Comparison of ENCODE assay signal across 11 mouse cellular contexts in genomic region chr17:28031281-28031941, GRCm38 (mm10). TPM values are rescaled to one million over a fixed set of nuclear protein-coding genes. Genes with fewer than 3 reads are reported as not detected.
DNase-seq lines count a peak whose midpoint lies in the region; ATAC-seq and TF ChIP-seq lines count a peak whose summit lies in the region.
"Had no signal": no experiment of that assay in that cellular context is flagged by ENCODE, and none has a peak within 500 bp of the region (broad histone marks: within the 10 kb centered on the region; RNA-seq: fewer than 3 reads in every experiment).

No protein-coding gene starts in this region.

- no peak for ATAC-seq in heart, embryonic 11.5 days (replicated peaks; ENCODE audit: insufficient number of reproducible peaks, low FRiP score, low TSS enrichment)
- no peak for ATAC-seq in midbrain, postnatal 0 days (ENCODE audit: low FRiP score)
- peak; percentile 81 for ATAC-seq in liver, postnatal 0 days
- ATAC-seq in monocyte, adult 5-6 weeks (replicated peaks; ENCODE audit: insufficient number of reproducible peaks, low FRiP score, low TSS enrichment, poor library complexity, severe bottlenecking), result no peak
- ATAC-seq: inflammation-experienced regulatory T-cells, adult 6 months had no signal

- no peak overlapping the region for H3K27ac ChIP-seq in heart, embryonic 11.5 days (ENCODE audit: low read depth, low read length)
- H3K27ac ChIP-seq in midbrain, embryonic 10.5 days (replicated peaks), result peak overlapping the region; percentile 73
- no peak overlapping the region for H3K27ac ChIP-seq in midbrain, postnatal 0 days (ENCODE audit: low read depth, low read length)
- no peak overlapping the region for H3K27ac ChIP-seq in liver, postnatal 0 days (ENCODE audit: low read depth)

- TF ChIP-seq EP300 in liver, postnatal 0 days (IDR thresholded peaks at IDR 0.05; ENCODE audit: low read depth), result no peak

- no peaks in the 10 kb centered on the region for H3K27me3 ChIP-seq in heart, embryonic 11.5 days (ENCODE audit: control insufficient read depth, insufficient read depth, low read length)
- no peaks in the 10 kb centered on the region for H3K27me3 ChIP-seq in midbrain, embryonic 10.5 days (ENCODE audit: low read depth, poor library complexity, severe bottlenecking)
- no peaks in the 10 kb centered on the region for H3K27me3 ChIP-seq in midbrain, postnatal 0 days (ENCODE audit: insufficient read depth, low read length)
- H3K27me3 ChIP-seq in liver, postnatal 0 days (ENCODE audit: insufficient read depth, low read length), result no peaks in the 10 kb centered on the region

- no peaks in the 10 kb centered on the region for H3K9me3 ChIP-seq in heart, embryonic 11.5 days (replicated peaks; ENCODE audit: control insufficient read depth, low read length)
- H3K9me3 ChIP-seq in midbrain, embryonic 10.5 days (replicated peaks), result no peaks in the 10 kb centered on the region
- H3K9me3 ChIP-seq in midbrain, postnatal 0 days (ENCODE audit: low read length), result no peaks in the 10 kb centered on the region
- H3K9me3 ChIP-seq in liver, postnatal 0 days (ENCODE audit: low read length), result no peaks in the 10 kb centered on the region

- H3K4me2 ChIP-seq in heart, embryonic 11.5 days, result no peak overlapping the region
- H3K4me2 ChIP-seq in midbrain, postnatal 0 days (ENCODE audit: low read depth, low read length, poor library complexity, severe bottlenecking), result no peak overlapping the region
- H3K4me2 ChIP-seq in liver, postnatal 0 days (ENCODE audit: low read depth, low read length), result no peak overlapping the region

- peak overlapping the region; percentile 22; the same call in 1 of the 2 replicates for H3K9ac ChIP-seq in heart, embryonic 11.5 days (ENCODE audit: low read depth, low read length)
- no peak overlapping the region for H3K9ac ChIP-seq in midbrain, postnatal 0 days (replicated peaks; ENCODE audit: low read length, poor library complexity, severe bottlenecking)
- H3K9ac ChIP-seq in liver, postnatal 0 days (replicated peaks), result 0 out of 2 replicates have a peak overlapping the region, but pooled peaks have one; percentile 16

- no peak overlapping the region for H3K4me3 ChIP-seq in heart, embryonic 11.5 days (ENCODE audit: low read depth, low read length)
- H3K4me3 ChIP-seq in midbrain, embryonic 10.5 days, result no peak overlapping the region
- no peak overlapping the region for H3K4me3 ChIP-seq in midbrain, postnatal 0 days (ENCODE audit: low read depth, low read length)
- no peak overlapping the region for H3K4me3 ChIP-seq in liver, postnatal 0 days (ENCODE audit: low read depth, low read length)

- peaks cover 53% of the 10 kb centered on the region for H3K4me1 ChIP-seq in heart, embryonic 11.5 days (ENCODE audit: control insufficient read depth, insufficient read depth, low read length)
- peaks cover 61% of the 10 kb centered on the region for H3K4me1 ChIP-seq in midbrain, embryonic 10.5 days
- no peaks in the 10 kb centered on the region for H3K4me1 ChIP-seq in midbrain, postnatal 0 days (ENCODE audit: insufficient read depth, low read length)
- H3K4me1 ChIP-seq in liver, postnatal 0 days (ENCODE audit: insufficient read depth), result peaks cover 14% of the 10 kb centered on the region

- no peak for TF ChIP-seq CTCF in midbrain, postnatal 0 days (IDR thresholded peaks at IDR 0.05)
- TF ChIP-seq CTCF in liver, postnatal 0 days (IDR thresholded peaks at IDR 0.05; ENCODE audit: low read depth), result no peak

- 48% methylated on average over 9 of the region's 9 CpGs for WGBS in heart, embryonic 11.5 days (ENCODE audit: insufficient replicate concordance)
- 85% methylated on average over 9 of the region's 9 CpGs for WGBS in midbrain, embryonic 10.5 days
- WGBS in midbrain, postnatal 0 days, result 81% methylated on average over 9 of the region's 9 CpGs
- WGBS in liver, postnatal 0 days (ENCODE audit: insufficient replicate concordance), result 41% methylated on average over 9 of the region's 9 CpGs

- H3K36me3 ChIP-seq in heart, embryonic 11.5 days (ENCODE audit: control insufficient read depth, insufficient read depth, low read length), result no peaks in the 10 kb centered on the region; the same call in 1 of the 2 replicates
- peaks cover 18% of the 10 kb centered on the region for H3K36me3 ChIP-seq in midbrain, embryonic 10.5 days
- H3K36me3 ChIP-seq in midbrain, postnatal 0 days (ENCODE audit: insufficient read depth, low read length), result no peaks in the 10 kb centered on the region; the same call in none of the 2 replicates
- peaks cover 9% of the 10 kb centered on the region; the same call in 1 of the 2 replicates for H3K36me3 ChIP-seq in liver, postnatal 0 days (replicated peaks; ENCODE audit: insufficient read depth, low read length)

- DNase-seq in heart, adult 18-20 months, result no peak
- DNase-seq in midbrain, embryonic 10.5 days (ENCODE audit: low spot score), result no peak
- DNase-seq in midbrain, postnatal 0 days (ENCODE audit: low spot score), result no peak
- peak; percentile 72 for DNase-seq in fat pad, adult 2 months (ENCODE audit: extremely low read depth, low read depth, low spot score)
- DNase-seq in liver, postnatal 0 days, result peak; percentile 26
- DNase-seq in cerebellum, postnatal 10 days, result no peak
- DNase-seq: embryo, embryonic 11 days; kidney, postnatal 25 days had no signal

RNA-seq across cellular contexts. Expression of gene Tcp11, which starts 49.0 kb away (rescaled TPM):
- 0.34 and 0.49 TPM in 2 replicates for polyA plus RNA-seq in heart, embryonic 11.5 days (2014; fragmentation: Nextera tagmentation; extraction: Ambion mirVana)
- total RNA-seq in heart, adult 18-20 months (2021), result under 1 TPM in 1 of 2 experiments, not detected in 1; 0.33 TPM
- 0.86 and 1.2 TPM in 2 replicates for polyA plus RNA-seq in midbrain, embryonic 10.5 days (2016; fragmentation: Nextera tagmentation; extraction: Ambion mirVana)
- total RNA-seq in midbrain, postnatal 0 days (2014; rRNA removed), result 4.1 and 8.2 TPM in 2 replicates
- polyA plus RNA-seq in midbrain, postnatal 0 days (2015; fragmentation: Nextera tagmentation; extraction: Ambion mirVana), result 2.3 and 2.5 TPM in 2 replicates
- 0.07 TPM in 1 of 2 replicates, not detected in the other for polyA plus RNA-seq in liver, postnatal 0 days (2015; fragmentation: Nextera tagmentation; extraction: Ambion mirVana)
- total RNA-seq in monocyte, adult 5-6 weeks (2017), result 1.6 to 2.7 TPM (median 2.3 TPM) in 3 replicates

Comparison
In these comparisons a context has a peak if more than half of its experiments do, and no peak if none do; other contexts are left out.
1. DNase-seq: peak in fat pad, adult 2 months (single experiment) and liver, postnatal 0 days (single experiment); none in heart, adult 18-20 months (0 of 2), midbrain, embryonic 10.5 days (single experiment), midbrain, postnatal 0 days (single experiment) and cerebellum, postnatal 10 days (0 of 2).